Mouse (Mus musculus): ENCODE measurements around the gene Ppfibp2. TPM values are rescaled to one million over a fixed set of nuclear protein-coding genes. Genes with fewer than 3 reads are reported as not detected.

Ppfibp2 gene
- polyA plus RNA-seq, 1 experiment from 2014 or later: 7.7 TPM

DNA sequence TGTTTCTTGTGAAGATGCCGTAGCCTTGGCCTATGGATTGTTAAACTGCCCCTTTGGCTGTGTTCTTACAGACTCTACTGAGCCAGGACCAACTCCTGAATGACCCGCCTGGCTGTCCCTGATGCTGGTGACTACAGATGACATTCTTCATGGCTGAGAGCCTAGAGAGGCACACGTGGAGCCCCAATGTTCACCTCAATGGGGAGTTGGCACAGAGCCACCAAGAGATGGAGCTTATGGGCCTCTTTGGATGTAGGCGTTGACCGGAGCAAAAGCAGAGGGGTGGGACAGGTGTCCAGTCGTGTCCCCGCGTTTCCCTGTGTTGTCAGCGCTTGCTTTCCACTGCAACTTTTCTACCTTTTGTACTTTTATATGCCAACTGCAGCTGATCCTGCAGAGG, 152.5 kb downstream of the Ppfibp2 start:
- no peaks in the 10 kb centered on the region for H3K27me3 ChIP-seq (ENCODE audit: insufficient read depth, low read length)
- TF ChIP-seq CTCF (IDR thresholded peaks at IDR 0.05; ENCODE audit: low read depth) (no peak), EP300 (IDR thresholded peaks at IDR 0.05; ENCODE audit: low read depth) (no peak)
- DNase-seq (no peak), ATAC-seq (no peak)
- 71% methylated on average over 9 of the region's 9 CpGs for WGBS (ENCODE audit: insufficient replicate concordance)
- no peak overlapping the region for H3K27ac ChIP-seq (ENCODE audit: low read depth)
- H3K9me3 ChIP-seq (ENCODE audit: low read length): no peaks in the 10 kb centered on the region
- H3K4me3 ChIP-seq (ENCODE audit: low read depth, low read length): no peak overlapping the region
- no peak overlapping the region for H3K4me2 ChIP-seq (ENCODE audit: low read depth, low read length)
- H3K9ac ChIP-seq (replicated peaks): no peak overlapping the region
- H3K4me1 ChIP-seq (ENCODE audit: insufficient read depth): no peaks in the 10 kb centered on the region
- peaks cover 14% of the 10 kb centered on the region for H3K36me3 ChIP-seq (replicated peaks; ENCODE audit: insufficient read depth, low read length)

DNA sequence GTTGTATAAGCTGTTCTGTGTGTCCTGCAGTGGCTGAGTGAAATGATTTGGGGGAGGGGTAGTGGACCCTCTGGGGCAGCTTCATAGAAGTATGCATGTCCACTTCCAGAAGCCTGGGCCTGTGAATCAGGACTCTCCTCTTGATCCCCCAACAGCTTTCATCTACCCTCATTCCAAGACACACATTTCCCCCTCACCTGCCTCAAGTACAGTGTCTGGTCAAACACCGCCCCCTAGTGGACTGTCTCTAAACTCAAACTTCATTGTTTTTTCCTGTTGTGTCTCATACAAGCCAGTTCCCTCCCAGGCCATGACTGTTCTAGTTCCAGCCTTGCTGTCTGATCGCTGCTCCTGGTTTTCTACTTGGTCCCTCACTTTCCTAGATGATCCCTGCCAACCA, 152.9 kb downstream of the Ppfibp2 start:
- Histone ChIP-seq H3K9me3 (ENCODE audit: low read length) (no peaks in the 10 kb centered on the region), H3K4me1 (ENCODE audit: insufficient read depth) (no peaks in the 10 kb centered on the region), H3K4me2 (ENCODE audit: low read depth, low read length) (no peak overlapping the region), H3K27ac (ENCODE audit: low read depth) (no peak overlapping the region), H3K27me3 (ENCODE audit: insufficient read depth, low read length) (no peaks in the 10 kb centered on the region), H3K36me3 (replicated peaks; ENCODE audit: insufficient read depth, low read length) (peaks cover 12% of the 10 kb centered on the region), H3K9ac (replicated peaks) (no peak overlapping the region), H3K4me3 (ENCODE audit: low read depth, low read length) (no peak overlapping the region)
- DNase-seq: peak; percentile 67
- WGBS (ENCODE audit: insufficient replicate concordance): 5% methylated on average over 2 of the region's 2 CpGs
- 0 out of 2 replicates have a peak, but pooled peaks have one; percentile 33 for ATAC-seq
- TF ChIP-seq EP300 (IDR thresholded peaks at IDR 0.05; ENCODE audit: low read depth) (no peak), CTCF (IDR thresholded peaks at IDR 0.05; ENCODE audit: low read depth) (peak; percentile 86)

DNA sequence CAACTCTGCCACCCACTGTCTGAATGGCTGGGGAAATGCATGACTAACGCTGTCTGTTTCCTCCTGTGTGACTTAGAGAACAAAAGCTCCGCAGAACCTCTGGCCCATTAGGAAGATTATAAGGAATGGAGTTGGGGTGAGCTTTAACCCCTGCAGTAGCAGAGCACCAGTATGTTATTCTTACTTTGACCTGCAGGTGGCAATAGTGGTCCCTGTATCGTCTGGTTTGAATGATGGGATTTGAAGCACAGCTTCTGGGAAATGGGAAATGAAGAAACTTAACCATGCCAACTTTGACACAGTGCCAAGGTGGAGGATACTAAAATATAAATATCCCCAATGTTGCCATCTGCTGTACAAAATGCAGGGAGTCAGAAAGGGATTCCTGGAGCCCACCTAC, 154.3 kb downstream of the Ppfibp2 start:
- Histone ChIP-seq H3K4me1 (ENCODE audit: insufficient read depth) (no peaks in the 10 kb centered on the region), H3K27me3 (ENCODE audit: insufficient read depth, low read length) (no peaks in the 10 kb centered on the region), H3K4me2 (ENCODE audit: low read depth, low read length) (no peak overlapping the region), H3K27ac (ENCODE audit: low read depth) (no peak overlapping the region), H3K4me3 (ENCODE audit: low read depth, low read length) (no peak overlapping the region), H3K9ac (replicated peaks) (no peak overlapping the region), H3K9me3 (ENCODE audit: low read length) (no peaks in the 10 kb centered on the region), H3K36me3 (replicated peaks; ENCODE audit: insufficient read depth, low read length) (peaks cover 1% of the 10 kb centered on the region; the same call in 1 of the 2 replicates)
- ATAC-seq: 0 out of 2 replicates have a peak, but pooled peaks have one; percentile 38
- TF ChIP-seq EP300 (IDR thresholded peaks at IDR 0.05; ENCODE audit: low read depth): no peak
- peak; percentile 71 for TF ChIP-seq CTCF (IDR thresholded peaks at IDR 0.05; ENCODE audit: low read depth)
- 8% methylated on average over 3 of the region's 3 CpGs for WGBS (ENCODE audit: insufficient replicate concordance)
- no peak for DNase-seq

DNA sequence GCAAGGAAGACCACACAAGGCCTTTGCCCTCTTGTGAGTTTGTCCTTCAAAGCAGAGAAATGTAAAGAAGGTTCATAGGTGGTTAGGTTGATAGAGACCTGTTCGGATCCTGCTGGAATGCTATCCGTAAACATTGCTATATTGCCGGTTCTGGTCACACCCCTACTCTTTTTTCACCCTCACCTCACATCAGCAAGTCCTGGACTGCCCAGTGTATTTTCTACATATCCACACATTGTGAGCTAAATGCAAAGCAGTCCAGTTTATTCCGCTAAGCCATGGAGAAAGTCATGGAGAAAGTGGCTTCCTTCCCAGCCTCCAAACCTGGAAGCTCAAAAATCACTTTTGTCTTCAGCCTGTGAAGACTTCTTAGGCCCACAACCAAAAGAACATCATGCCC, 154.7 kb downstream of the Ppfibp2 start:
- TF ChIP-seq CTCF (IDR thresholded peaks at IDR 0.05; ENCODE audit: low read depth): no peak
- no peak for TF ChIP-seq EP300 (IDR thresholded peaks at IDR 0.05; ENCODE audit: low read depth)
- ATAC-seq (no peak), DNase-seq (no peak)
- Histone ChIP-seq H3K4me2 (ENCODE audit: low read depth, low read length) (no peak overlapping the region), H3K4me3 (ENCODE audit: low read depth, low read length) (no peak overlapping the region), H3K36me3 (replicated peaks; ENCODE audit: insufficient read depth, low read length) (no peaks in the 10 kb centered on the region), H3K27ac (ENCODE audit: low read depth) (no peak overlapping the region), H3K9me3 (ENCODE audit: low read length) (no peaks in the 10 kb centered on the region), H3K4me1 (ENCODE audit: insufficient read depth) (no peaks in the 10 kb centered on the region), H3K27me3 (ENCODE audit: insufficient read depth, low read length) (no peaks in the 10 kb centered on the region), H3K9ac (replicated peaks) (no peak overlapping the region)
- 77% methylated on average over 4 of the region's 4 CpGs for WGBS (ENCODE audit: insufficient replicate concordance)

DNA sequence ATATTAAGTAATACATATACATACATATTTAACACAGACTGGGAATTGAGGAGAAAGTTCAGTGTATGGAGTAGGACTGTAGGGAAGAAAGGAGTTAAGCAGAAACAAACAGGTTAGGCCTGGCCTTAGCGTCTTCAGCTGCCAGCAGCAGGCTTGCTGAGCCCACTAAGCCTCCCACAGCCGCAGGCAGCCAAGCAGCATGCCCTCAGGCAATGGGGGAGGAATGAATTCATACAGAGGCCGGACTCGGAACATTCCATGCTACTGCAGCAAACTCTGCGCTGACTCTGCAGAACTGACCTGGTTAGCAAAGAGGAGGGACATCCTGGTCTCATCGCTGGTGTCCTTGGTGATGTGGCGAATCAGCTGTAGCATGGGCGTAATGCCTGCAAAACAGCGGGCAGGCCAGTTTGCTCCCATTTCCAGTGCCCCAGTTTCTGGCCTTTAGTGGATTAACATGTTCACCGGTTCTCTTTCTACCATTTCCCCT, 157.1 kb downstream of the Ppfibp2 start:
- no peak for TF ChIP-seq EP300 (IDR thresholded peaks at IDR 0.05; ENCODE audit: low read depth)
- TF ChIP-seq CTCF (IDR thresholded peaks at IDR 0.05; ENCODE audit: low read depth): no peak
- no peak overlapping the region for H3K4me2 ChIP-seq (ENCODE audit: low read depth, low read length)
- no peak overlapping the region for H3K9ac ChIP-seq (replicated peaks)
- no peaks in the 10 kb centered on the region for H3K9me3 ChIP-seq (ENCODE audit: low read length)
- H3K27me3 ChIP-seq (ENCODE audit: insufficient read depth, low read length): no peaks in the 10 kb centered on the region
- H3K4me3 ChIP-seq (ENCODE audit: low read depth, low read length): no peak overlapping the region
- DNase-seq: no peak
- WGBS (ENCODE audit: insufficient replicate concordance): 69% methylated on average over 10 of the region's 10 CpGs
- no peaks in the 10 kb centered on the region for H3K4me1 ChIP-seq (ENCODE audit: insufficient read depth)
- H3K27ac ChIP-seq (ENCODE audit: low read depth): no peak overlapping the region
- ATAC-seq: no peak
- no peaks in the 10 kb centered on the region for H3K36me3 ChIP-seq (replicated peaks; ENCODE audit: insufficient read depth, low read length)

DNA sequence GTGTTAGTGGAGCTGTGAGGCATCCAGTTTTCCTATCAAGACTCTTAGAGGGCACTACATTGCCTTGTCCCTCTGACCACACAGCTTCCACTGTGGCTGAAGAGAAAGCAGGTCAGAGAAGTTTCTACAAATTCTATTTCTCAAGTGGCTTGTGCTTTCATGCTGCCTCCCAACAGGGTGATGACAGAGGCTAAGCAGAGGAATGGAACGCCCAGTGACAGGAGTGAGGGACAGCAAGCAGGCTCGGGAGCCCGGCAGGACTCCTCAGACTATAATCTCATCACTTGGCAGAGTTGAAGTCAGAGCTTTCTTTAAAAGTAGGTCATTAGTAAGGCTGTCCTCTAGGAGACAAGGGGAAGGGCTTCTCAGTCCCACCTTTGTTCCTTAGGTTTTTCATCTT, 160.9 kb downstream of the Ppfibp2 start:
- no peaks in the 10 kb centered on the region for H3K9me3 ChIP-seq (ENCODE audit: low read length)
- no peak for TF ChIP-seq EP300 (IDR thresholded peaks at IDR 0.05; ENCODE audit: low read depth)
- H3K27ac ChIP-seq (ENCODE audit: low read depth): no peak overlapping the region
- WGBS (ENCODE audit: insufficient replicate concordance): 60% methylated on average over 3 of the region's 3 CpGs
- H3K4me3 ChIP-seq (ENCODE audit: low read depth, low read length): no peak overlapping the region
- no peak for DNase-seq
- no peak overlapping the region for H3K9ac ChIP-seq (replicated peaks)
- H3K27me3 ChIP-seq (ENCODE audit: insufficient read depth, low read length): no peaks in the 10 kb centered on the region
- ATAC-seq: no peak
- H3K36me3 ChIP-seq (replicated peaks; ENCODE audit: insufficient read depth, low read length): no peaks in the 10 kb centered on the region
- no peaks in the 10 kb centered on the region for H3K4me1 ChIP-seq (ENCODE audit: insufficient read depth)
- H3K4me2 ChIP-seq (ENCODE audit: low read depth, low read length): no peak overlapping the region

DNA sequence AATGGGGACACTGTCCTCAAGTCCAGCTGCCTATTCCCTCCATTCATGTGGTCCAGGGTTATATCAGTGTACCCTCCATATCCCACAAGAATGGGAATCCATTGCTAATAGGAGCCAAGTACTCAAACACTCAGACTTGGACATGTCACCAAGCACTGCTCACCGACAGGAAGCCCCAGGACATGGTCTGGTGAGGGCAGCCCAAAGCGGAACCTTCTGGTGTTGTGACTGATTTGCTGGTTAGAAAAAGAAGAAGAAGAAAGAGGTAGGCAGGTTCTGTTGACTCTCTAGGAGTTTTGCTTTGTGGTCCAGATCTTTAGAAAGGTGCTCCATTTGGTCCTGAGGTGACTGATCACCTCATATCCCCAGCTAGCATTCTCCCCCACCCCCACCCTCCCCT, 161.7 kb downstream of the Ppfibp2 start:
- Histone ChIP-seq H3K9ac (replicated peaks) (no peak overlapping the region), H3K4me2 (ENCODE audit: low read depth, low read length) (no peak overlapping the region), H3K9me3 (ENCODE audit: low read length) (no peaks in the 10 kb centered on the region), H3K4me1 (ENCODE audit: insufficient read depth) (no peaks in the 10 kb centered on the region), H3K4me3 (ENCODE audit: low read depth, low read length) (no peak overlapping the region), H3K36me3 (replicated peaks; ENCODE audit: insufficient read depth, low read length) (no peaks in the 10 kb centered on the region), H3K27ac (ENCODE audit: low read depth) (no peak overlapping the region), H3K27me3 (ENCODE audit: insufficient read depth, low read length) (no peaks in the 10 kb centered on the region)
- ATAC-seq (no peak), DNase-seq (no peak)
- WGBS (ENCODE audit: insufficient replicate concordance): 55% methylated on average over 2 of the region's 2 CpGs
- TF ChIP-seq CTCF (IDR thresholded peaks at IDR 0.05; ENCODE audit: low read depth): no peak
